12 mouse cellular contexts compared by ENCODE assay signal in genomic region chr11:3547969-3548368, GRCm38 (mm10). TPM values are rescaled to one million over a fixed set of nuclear protein-coding genes. Genes with fewer than 3 reads are reported as not detected.
DNase-seq lines count a peak whose midpoint lies in the region; ATAC-seq and TF ChIP-seq lines count a peak whose summit lies in the region.
"Had no signal": no experiment of that assay in that cellular context is flagged by ENCODE, and none has a peak within 500 bp of the region (broad histone marks: within the 10 kb centered on the region; RNA-seq: fewer than 3 reads in every experiment).

No protein-coding gene starts in this region.

- H3K9me3 ChIP-seq in ES-Bruce4 (replicated peaks; ENCODE audit: control insufficient read depth, insufficient read depth, low read length, poor library complexity, severe bottlenecking): peaks cover 3% of the 10 kb centered on the region; the same call in 1 of the 2 replicates

- peaks cover 8% of the 10 kb centered on the region for H3K4me1 ChIP-seq in ES-Bruce4 (ENCODE audit: control insufficient read depth, insufficient read depth, low read length)

- no peak overlapping the region for H3K4me3 ChIP-seq in ES-Bruce4 (ENCODE audit: low read depth, low read length)
- H3K4me3 ChIP-seq: limb, embryonic 12.5 days had no signal

- H3K27me3 ChIP-seq in ES-Bruce4 (ENCODE audit: control insufficient read depth, insufficient read depth, low read length, poor library complexity, severe bottlenecking): no peaks in the 10 kb centered on the region
- H3K27me3 ChIP-seq: limb, embryonic 12.5 days had no signal

- DNase-seq in kidney, postnatal 14 days: peak; percentile 62
- DNase-seq in kidney, adult 9 months: no peak
- peak; percentile 94 for DNase-seq in ZHBTc4 (ENCODE audit: low read depth, low spot score)
- peak; percentile 43 for DNase-seq in lung, postnatal 36 days
- no peak for DNase-seq in urinary bladder, postnatal 4 days (ENCODE audit: low spot score in 2 of 2)
- DNase-seq: cerebellum, adult 9-10 months had no signal

- no peaks in the 10 kb centered on the region for H3K36me3 ChIP-seq in ES-Bruce4 (ENCODE audit: control insufficient read depth, insufficient read depth, low read length, poor library complexity, severe bottlenecking)
- H3K36me3 ChIP-seq: limb, embryonic 12.5 days had no signal

- no peak for TF ChIP-seq EP300 in ES-Bruce4 (IDR thresholded peaks at IDR 0.05; ENCODE audit: insufficient read depth, low read depth, low read length)

- H3K27ac ChIP-seq in ES-Bruce4 (ENCODE audit: insufficient read depth, low read length): peak overlapping the region; percentile 96
- H3K27ac ChIP-seq: limb, embryonic 12.5 days had no signal

- H3K9ac ChIP-seq in ES-Bruce4 (ENCODE audit: low read depth, poor library complexity, severe bottlenecking): no peak overlapping the region
- H3K9ac ChIP-seq: limb, embryonic 12.5 days had no signal

- no peak for TF ChIP-seq CTCF in ES-Bruce4 (IDR thresholded peaks at IDR 0.05; ENCODE audit: low read depth, low read length)

- no peak for ATAC-seq in megakaryocyte-erythroid progenitor cell, adult 5-6 weeks (replicated peaks; ENCODE audit: low FRiP score, low TSS enrichment, poor library complexity, severe bottlenecking)
- ATAC-seq in frontal cortex, adult (ENCODE audit: low TSS enrichment): no peak
- ATAC-seq: activated CD4-positive, CD25-positive, alpha-beta regulatory T cell, adult 4 months; inflammation-experienced regulatory T-cells, adult 6 months had no signal

- TF ChIP-seq POLR2A in ES-Bruce4 (IDR thresholded peaks at IDR 0.05; ENCODE audit: insufficient read depth, low read length): no peak

RNA-seq across cellular contexts. Expression of gene Smtn, which starts 7.6 kb away (rescaled TPM):
- 79.4 and 80.7 TPM in 2 replicates for polyA plus RNA-seq in ES-Bruce4 (2011; ENCODE audit: insufficient read depth, insufficient read length, low read depth, missing spikeins)
- 3.3 and 4.1 TPM in 2 replicates for total RNA-seq in megakaryocyte-erythroid progenitor cell, adult 5-6 weeks (2014; fragmentation: Nextera tagmentation)
- total RNA-seq in megakaryocyte-erythroid progenitor cell, adult 5-6 weeks (2017): 0.30 and 1.3 TPM in 2 replicates

RNA-seq across cellular contexts. Expression of gene Selenom, which starts 33.5 kb away (rescaled TPM):
- 19.6 and 25.5 TPM in 2 replicates for polyA plus RNA-seq in ES-Bruce4 (2011; ENCODE audit: insufficient read depth, insufficient read length, low read depth, missing spikeins)
- not detected in 2 replicates for total RNA-seq in megakaryocyte-erythroid progenitor cell, adult 5-6 weeks (2014; fragmentation: Nextera tagmentation)
- total RNA-seq in megakaryocyte-erythroid progenitor cell, adult 5-6 weeks (2017): not detected in 2 replicates

RNA-seq across cellular contexts. Expression of gene Inpp5j, which starts 43.3 kb away (rescaled TPM):
- polyA plus RNA-seq in ES-Bruce4 (2011; ENCODE audit: insufficient read depth, insufficient read length, low read depth, missing spikeins): 0.22 TPM in 1 of 2 replicates, not detected in the other
- 0.37 TPM in 1 of 2 replicates, not detected in the other for total RNA-seq in megakaryocyte-erythroid progenitor cell, adult 5-6 weeks (2014; fragmentation: Nextera tagmentation)
- total RNA-seq in megakaryocyte-erythroid progenitor cell, adult 5-6 weeks (2017): not detected in 2 replicates
- polyA plus RNA-seq: activated CD4-positive, CD25-positive, alpha-beta regulatory T cell, adult 4 months; inflammation-experienced regulatory T-cells, adult 6 months; limb, embryonic 12.5 days had no signal

RNA-seq across cellular contexts. Expression of gene Pla2g3, which starts 59.9 kb away (rescaled TPM):
- 0.28 TPM in 1 of 2 replicates, not detected in the other for polyA plus RNA-seq in ES-Bruce4 (2011; ENCODE audit: insufficient read depth, insufficient read length, low read depth, missing spikeins)
- 0.12 TPM in 1 of 2 replicates, not detected in the other for total RNA-seq in megakaryocyte-erythroid progenitor cell, adult 5-6 weeks (2014; fragmentation: Nextera tagmentation)
- total RNA-seq in megakaryocyte-erythroid progenitor cell, adult 5-6 weeks (2017): 0.28 TPM in 1 of 2 replicates, not detected in the other

Comparison
In these comparisons a context has a peak if more than half of its experiments do, and no peak if none do; other contexts are left out.
1. DNase-seq: peak in kidney, postnatal 14 days (single experiment), ZHBTc4 (single experiment) and lung, postnatal 36 days (single experiment); none in kidney, adult 9 months (single experiment) and urinary bladder, postnatal 4 days (0 of 2).